Mouse (Mus musculus) right cerebral cortex, postnatal 10 days (tissue): ENCODE data around the gene Nudt3.

Experiments
- DNase-seq, 2 experiments: peaks; one replicate each; pipeline ENCODE4 v3.0.0; 2021; ENCODE audit warnings: low spot score in 2 of 2

The Nudt3 gene

GRCm38 (mm10) chr17:27603036-27603435, 20.3 kb downstream of the Nudt3 start:
- no peak for DNase-seq

GRCm38 (mm10) chr17:27600869-27601268, 22.4 kb downstream of the Nudt3 start:
- no peak for DNase-seq

GRCm38 (mm10) chr17:27600286-27600685, 23.0 kb downstream of the Nudt3 start:
- DNase-seq, result no peak

- DNase-seq, result no peak
Observed at GRCm38 (mm10) chr17:27596376-27597190, 26.7 kb downstream of the Nudt3 start.

- no peak for DNase-seq
Observed at GRCm38 (mm10) chr17:27595659-27596375, 27.5 kb downstream of the Nudt3 start.

- DNase-seq, result no peak
Observed at GRCm38 (mm10) chr17:27592565-27592910, 30.8 kb downstream of the Nudt3 start.

GRCm38 (mm10) chr17:27591826-27592564, 31.3 kb downstream of the Nudt3 start:
- no peak for DNase-seq

GRCm38 (mm10) chr17:27588231-27588630, 35.1 kb downstream of the Nudt3 start:
- no peak for DNase-seq

- DNase-seq, result no peak
Observed at GRCm38 (mm10) chr17:27587252-27587651, 36.0 kb downstream of the Nudt3 start.

- no peak for DNase-seq
Observed at GRCm38 (mm10) chr17:27586661-27587060, 36.6 kb downstream of the Nudt3 start.

GRCm38 (mm10) chr17:27583185-27583894, 40.0 kb downstream of the Nudt3 start:
- no peak for DNase-seq

- DNase-seq, result no peak
Observed at GRCm38 (mm10) chr17:27580392-27581068, 42.8 kb downstream of the Nudt3 start.

GRCm38 (mm10) chr17:27579816-27580215, 43.5 kb downstream of the Nudt3 start:
- no peak for DNase-seq

- peak in 1 of 2 experiments; percentile 76 for DNase-seq
Observed at GRCm38 (mm10) chr17:27578487-27578886, 44.8 kb downstream of the Nudt3 start.

GRCm38 (mm10) chr17:27577468-27577867, 45.8 kb downstream of the Nudt3 start:
- DNase-seq, result peak in 1 of 2 experiments; percentile 62

GRCm38 (mm10) chr17:27576056-27576455, 47.2 kb downstream of the Nudt3 start:
- no peak for DNase-seq

- DNase-seq, result no peak
Observed at GRCm38 (mm10) chr17:27575116-27575776, 48.0 kb downstream of the Nudt3 start.

- peak; percentile 86 for DNase-seq
Observed at GRCm38 (mm10) chr17:27574470-27575115, 48.7 kb downstream of the Nudt3 start.

GRCm38 (mm10) chr17:27573772-27574320, 49.4 kb downstream of the Nudt3 start:
- DNase-seq, result no peak

GRCm38 (mm10) chr17:27571315-27571714, 52.0 kb downstream of the Nudt3 start:
- no peak for DNase-seq
